In genomic region chr8:117747886-117748730, GRCm38 (mm10) we compare ENCODE assay signal across 24 mouse cellular contexts. TPM values are rescaled to one million over a fixed set of nuclear protein-coding genes. Genes with fewer than 3 reads are reported as not detected.
DNase-seq lines count a peak whose midpoint lies in the region; ATAC-seq lines count a peak whose summit lies in the region.
"Had no signal": no experiment of that assay in that cellular context is flagged by ENCODE, and none has a peak within 500 bp of the region (broad histone marks: within the 10 kb centered on the region; RNA-seq: fewer than 3 reads in every experiment).

No protein-coding gene starts in this region.

- no peak for DNase-seq in kidney, postnatal 14 days
- DNase-seq in liver, result no peak
- no peak for DNase-seq in hindbrain, embryonic 14.5 days (ENCODE audit: low spot score)
- no peak for DNase-seq in adrenal gland, adult 8-10 months
- DNase-seq: adrenal gland, postnatal 10 days; B cell, adult 2 months; cerebellum, adult 9-10 months; gastrocnemius, postnatal 10 days; heart, adult 18-20 months; lung, postnatal 4 days; retina, postnatal 1 day; right cerebral cortex, postnatal 4 days had no signal

- H3K4me3 ChIP-seq in kidney, embryonic 14.5 days (ENCODE audit: low read length), result no peak overlapping the region
- H3K4me3 ChIP-seq in liver, embryonic 12.5 days, result no peak overlapping the region
- H3K4me3 ChIP-seq in liver, embryonic 15.5 days (replicated peaks), result no peak overlapping the region
- H3K4me3 ChIP-seq in hindbrain, embryonic 14.5 days (replicated peaks; ENCODE audit: low read length), result no peak overlapping the region
- H3K4me3 ChIP-seq: forebrain, embryonic 12.5 days; heart, embryonic 13.5 days; hindbrain, embryonic 13.5 days; lung, embryonic 15.5 days had no signal

- no peaks in the 10 kb centered on the region for H3K27me3 ChIP-seq in kidney, embryonic 14.5 days (ENCODE audit: control insufficient read depth, insufficient read depth, low read length)
- no peaks in the 10 kb centered on the region for H3K27me3 ChIP-seq in liver, embryonic 12.5 days (replicated peaks)
- H3K27me3 ChIP-seq in liver, embryonic 15.5 days, result no peaks in the 10 kb centered on the region; the same call in 1 of the 2 replicates
- no peaks in the 10 kb centered on the region for H3K27me3 ChIP-seq in hindbrain, embryonic 14.5 days (ENCODE audit: control insufficient read depth, insufficient read depth, low read length)
- H3K27me3 ChIP-seq: forebrain, embryonic 12.5 days; heart, embryonic 13.5 days; hindbrain, embryonic 13.5 days; lung, embryonic 15.5 days had no signal

- ATAC-seq in kidney, embryonic 14.5 days (ENCODE audit: low FRiP score, low TSS enrichment), result peak; percentile 52
- peak; percentile 13 for ATAC-seq in liver, embryonic 12.5 days
- no peak; the same call in 1 of the 2 replicates for ATAC-seq in liver, embryonic 15.5 days (ENCODE audit: insufficient read depth)
- ATAC-seq in hindbrain, embryonic 14.5 days (ENCODE audit: low FRiP score), result no peak

- no peaks in the 10 kb centered on the region for H3K36me3 ChIP-seq in kidney, embryonic 14.5 days (ENCODE audit: control insufficient read depth, insufficient read depth, low read length)
- H3K36me3 ChIP-seq in liver, embryonic 12.5 days, result peaks cover 4% of the 10 kb centered on the region; the same call in 1 of the 2 replicates
- H3K36me3 ChIP-seq in liver, embryonic 15.5 days (replicated peaks), result no peaks in the 10 kb centered on the region
- H3K36me3 ChIP-seq in hindbrain, embryonic 14.5 days (replicated peaks; ENCODE audit: control insufficient read depth, insufficient read depth), result no peaks in the 10 kb centered on the region
- H3K36me3 ChIP-seq: forebrain, embryonic 12.5 days; heart, embryonic 13.5 days; hindbrain, embryonic 13.5 days; lung, embryonic 15.5 days had no signal

- 69% methylated on average over 8 of the region's 9 CpGs for WGBS in kidney, embryonic 14.5 days
- WGBS in liver, embryonic 12.5 days (ENCODE audit: insufficient replicate concordance), result 54% methylated on average over 8 of the region's 9 CpGs
- 50% methylated on average over 8 of the region's 9 CpGs for WGBS in liver, embryonic 15.5 days (ENCODE audit: insufficient replicate concordance)
- WGBS in hindbrain, embryonic 14.5 days, result 78% methylated on average over 9 of the region's 9 CpGs

- H3K4me2 ChIP-seq in kidney, embryonic 14.5 days (replicated peaks; ENCODE audit: low read depth, low read length), result no peak overlapping the region
- H3K4me2 ChIP-seq in liver, embryonic 12.5 days, result no peak overlapping the region
- H3K4me2 ChIP-seq in liver, embryonic 15.5 days, result no peak overlapping the region
- no peak overlapping the region for H3K4me2 ChIP-seq in hindbrain, embryonic 14.5 days (replicated peaks)
- H3K4me2 ChIP-seq: forebrain, embryonic 12.5 days; heart, embryonic 13.5 days; hindbrain, embryonic 13.5 days; lung, embryonic 15.5 days had no signal

- H3K9me3 ChIP-seq in kidney, embryonic 14.5 days (ENCODE audit: control insufficient read depth, low read length), result no peaks in the 10 kb centered on the region
- no peaks in the 10 kb centered on the region for H3K9me3 ChIP-seq in liver, embryonic 12.5 days (replicated peaks)
- no peaks in the 10 kb centered on the region for H3K9me3 ChIP-seq in liver, embryonic 15.5 days (replicated peaks)
- H3K9me3 ChIP-seq in hindbrain, embryonic 14.5 days (ENCODE audit: control insufficient read depth, low read length), result no peaks in the 10 kb centered on the region
- H3K9me3 ChIP-seq: forebrain, embryonic 12.5 days; heart, embryonic 13.5 days; hindbrain, embryonic 13.5 days; lung, embryonic 15.5 days had no signal

- no peaks in the 10 kb centered on the region for H3K4me1 ChIP-seq in kidney, embryonic 14.5 days (ENCODE audit: control insufficient read depth, insufficient read depth, low read length)
- H3K4me1 ChIP-seq in liver, embryonic 12.5 days, result peaks cover 7% of the 10 kb centered on the region; the same call in 1 of the 2 replicates
- no peaks in the 10 kb centered on the region; the same call in 1 of the 2 replicates for H3K4me1 ChIP-seq in liver, embryonic 15.5 days (replicated peaks)
- H3K4me1 ChIP-seq in hindbrain, embryonic 14.5 days (replicated peaks; ENCODE audit: control insufficient read depth, insufficient read depth, low read length), result no peaks in the 10 kb centered on the region
- H3K4me1 ChIP-seq: forebrain, embryonic 12.5 days; hindbrain, embryonic 13.5 days; lung, embryonic 15.5 days had no signal

- no peak overlapping the region for H3K9ac ChIP-seq in kidney, embryonic 14.5 days (ENCODE audit: low read depth, low read length)
- no peak overlapping the region for H3K9ac ChIP-seq in liver, embryonic 12.5 days
- H3K9ac ChIP-seq in liver, embryonic 15.5 days, result no peak overlapping the region
- no peak overlapping the region for H3K9ac ChIP-seq in hindbrain, embryonic 14.5 days
- H3K9ac ChIP-seq: forebrain, embryonic 12.5 days; heart, embryonic 13.5 days; hindbrain, embryonic 13.5 days; lung, embryonic 15.5 days had no signal

- no peak overlapping the region; the same call in 1 of the 2 replicates for H3K27ac ChIP-seq in kidney, embryonic 14.5 days (ENCODE audit: low read depth, low read length)
- H3K27ac ChIP-seq in liver, embryonic 12.5 days, result no peak overlapping the region
- 0 out of 2 replicates have a peak overlapping the region, but pooled peaks have one; percentile 19 for H3K27ac ChIP-seq in liver, embryonic 15.5 days (replicated peaks)
- no peak overlapping the region for H3K27ac ChIP-seq in hindbrain, embryonic 14.5 days
- H3K27ac ChIP-seq: forebrain, embryonic 12.5 days; heart, embryonic 13.5 days; hindbrain, embryonic 13.5 days; lung, embryonic 15.5 days had no signal

RNA-seq across cellular contexts. Expression of gene Hsd17b2, which starts 46.4 kb away (rescaled TPM):
- 0.34 TPM in 1 of 2 replicates, not detected in the other for polyA plus RNA-seq in kidney, embryonic 14.5 days (2014; fragmentation: Nextera tagmentation; extraction: Ambion mirVana)
- 20.9 and 23.6 TPM in 2 replicates for polyA plus RNA-seq in liver, embryonic 12.5 days (2016; fragmentation: Nextera tagmentation; extraction: Ambion mirVana)
- polyA plus RNA-seq in liver, embryonic 15.5 days (2015; fragmentation: Nextera tagmentation; extraction: Ambion mirVana), result 74.4 and 82.5 TPM in 2 replicates
- polyA plus RNA-seq in hindbrain, embryonic 14.5 days (2014; fragmentation: Nextera tagmentation; extraction: Ambion mirVana), result 0.25 TPM in 1 of 2 replicates, not detected in the other
- not detected for total RNA-seq in adrenal gland, adult 8-10 months (2022)
- total RNA-seq: common myeloid progenitor, adult 5-6 weeks; heart, adult 18-20 months; heart, postnatal 25 days; layer of hippocampus, postnatal 10 days; left cerebral cortex, adult 8-10 months had no signal
- polyA plus RNA-seq: forebrain, embryonic 12.5 days; hindbrain, embryonic 13.5 days; neural tube, embryonic 11.5 days had no signal

RNA-seq across cellular contexts. Expression of gene Mphosph6, which starts 53.6 kb away (rescaled TPM):
- 70.6 and 90.1 TPM in 2 replicates for polyA plus RNA-seq in kidney, embryonic 14.5 days (2014; fragmentation: Nextera tagmentation; extraction: Ambion mirVana)
- 48.8 and 50.0 TPM in 2 replicates for polyA plus RNA-seq in liver, embryonic 12.5 days (2016; fragmentation: Nextera tagmentation; extraction: Ambion mirVana)
- polyA plus RNA-seq in liver, embryonic 15.5 days (2015; fragmentation: Nextera tagmentation; extraction: Ambion mirVana), result 23.9 and 28.4 TPM in 2 replicates
- 28.1 and 30.8 TPM in 2 replicates for polyA plus RNA-seq in hindbrain, embryonic 14.5 days (2014; fragmentation: Nextera tagmentation; extraction: Ambion mirVana)
- 10 to 100 TPM; 17.5 to 24.0 (median 21.9) TPM for total RNA-seq in adrenal gland, adult 8-10 months (2022)

Comparison
In these comparisons a context has a peak if more than half of its experiments do, and no peak if none do; other contexts are left out.
1. ATAC-seq: peak in kidney, embryonic 14.5 days (single experiment) and liver, embryonic 12.5 days (single experiment); none in liver, embryonic 15.5 days (single experiment) and hindbrain, embryonic 14.5 days (single experiment).
2. RNA of gene Hsd17b2, which starts 46.4 kb away (polyA plus RNA-seq): 74.4 to 82.5 TPM in liver, embryonic 15.5 days and 20.9 to 23.6 TPM in liver, embryonic 12.5 days; 0.34 TPM in kidney, embryonic 14.5 days and 0.25 TPM in hindbrain, embryonic 14.5 days; every median in the first group is over 10 times any median in the second.